Mouse (Mus musculus) forebrain, embryonic 16.5 days (tissue): Measurements from ENCODE around the gene Il1f6. TPM values are rescaled to one million over a fixed set of nuclear protein-coding genes. Genes with fewer than 3 reads are reported as not detected.

Experiments
- ATAC-seq: fragments of 200-750 bp; cut with Nextera tagmentation; 2 replicates; pipeline ENCODE4 v1.8.0; 2017; ENCODE audit warnings: mild to moderate bottlenecking, moderate library complexity
- H3K27ac ChIP-seq: fragments of 300-500 bp; sonication (generic); 2 replicates; pipeline ENCODE4 v1.5.1; 2014; ENCODE audit warnings: low read length, control low read depth
- H3K27me3 ChIP-seq: fragments of 300-500 bp; sonication (generic); replicated peaks from 2 replicates; pipeline ENCODE4 v1.6.1; 2014; ENCODE audit warnings: low read length; ENCODE audit not compliant: control insufficient read depth, insufficient read depth
- H3K36me3 ChIP-seq: fragments of 300-500 bp; sonication (generic); 2 replicates; pipeline ENCODE4 v1.6.1; 2014; ENCODE audit not compliant: control insufficient read depth, insufficient read depth
- H3K4me1 ChIP-seq: fragments of 300-500 bp; sonication (generic); replicated peaks from 2 replicates; pipeline ENCODE4 v1.6.1; 2014; ENCODE audit warnings: low read length; ENCODE audit not compliant: control insufficient read depth, insufficient read depth
- H3K4me2 ChIP-seq: fragments of 300-500 bp; sonication (generic); 2 replicates; pipeline ENCODE4 v1.6.1; 2014; ENCODE audit warnings: mild to moderate bottlenecking, low read length, control low read depth
- H3K4me3 ChIP-seq: fragments of 300-500 bp; sonication (generic); replicated peaks from 2 replicates; pipeline ENCODE4 v1.5.1; 2014; ENCODE audit warnings: mild to moderate bottlenecking, low read length, control low read depth
- H3K9ac ChIP-seq: fragments of 300-500 bp; sonication (generic); replicated peaks from 2 replicates; pipeline ENCODE4 v1.6.1; 2014; ENCODE audit warnings: low read depth, low read length, control low read depth
- H3K9me3 ChIP-seq: fragments of 300-500 bp; sonication (generic); 2 replicates; pipeline ENCODE4 v1.6.1; 2016; ENCODE audit warnings: low read length; ENCODE audit not compliant: control insufficient read depth
- WGBS: fragments of 180-500 bp; shearing (Covaris S2); extraction: QIAGEN DNeasy Blood & Tissue Kit; methylation state at CpG from one replicate; pipeline ENCODE4 v1.1.7; 2014; 5-methylcytosine and 5-hydroxymethylcytosine counted together
- polyA plus RNA-seq: library from polyadenylated mRNA; unstranded; fragments of >200 nt; fragmentation: Nextera tagmentation; extraction: Ambion mirVana; gene quantifications from 2 replicates; pipeline ENCODE4 v1.2.1, GENCODE M21; 2015

The Il1f6 gene
- polyA plus RNA-seq, 1 experiment from 2014 or later: not detected

DNA sequence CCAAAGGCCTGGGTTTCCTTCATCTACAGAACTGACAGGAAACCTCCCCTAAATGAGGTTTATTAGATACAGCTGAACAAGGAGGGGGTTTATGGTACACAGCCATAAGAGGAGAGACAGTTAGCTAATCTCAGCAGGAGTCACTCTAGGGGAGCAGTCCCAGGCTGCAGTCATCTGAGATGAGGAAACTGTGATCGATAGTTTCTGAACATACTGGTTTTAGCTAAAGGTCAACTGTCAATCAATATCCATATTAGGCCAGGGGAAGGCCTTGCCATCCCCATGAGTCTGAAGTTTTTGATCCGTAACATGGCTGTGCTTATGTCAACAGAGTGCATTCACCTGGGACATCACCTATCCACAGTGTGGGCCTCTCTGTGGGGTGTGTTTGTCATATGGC, 58.4 kb downstream of the Il1f6 start:
- Histone ChIP-seq H3K36me3 (no peaks in the 10 kb centered on the region), H3K4me2 (no peak overlapping the region), H3K27me3 (no peaks in the 10 kb centered on the region), H3K9me3 (no peaks in the 10 kb centered on the region), H3K4me3 (no peak overlapping the region), H3K27ac (no peak overlapping the region), H3K9ac (no peak overlapping the region), H3K4me1 (no peaks in the 10 kb centered on the region)
- 91% methylated on average over 2 of the region's 2 CpGs for WGBS
- ATAC-seq: no peak

DNA sequence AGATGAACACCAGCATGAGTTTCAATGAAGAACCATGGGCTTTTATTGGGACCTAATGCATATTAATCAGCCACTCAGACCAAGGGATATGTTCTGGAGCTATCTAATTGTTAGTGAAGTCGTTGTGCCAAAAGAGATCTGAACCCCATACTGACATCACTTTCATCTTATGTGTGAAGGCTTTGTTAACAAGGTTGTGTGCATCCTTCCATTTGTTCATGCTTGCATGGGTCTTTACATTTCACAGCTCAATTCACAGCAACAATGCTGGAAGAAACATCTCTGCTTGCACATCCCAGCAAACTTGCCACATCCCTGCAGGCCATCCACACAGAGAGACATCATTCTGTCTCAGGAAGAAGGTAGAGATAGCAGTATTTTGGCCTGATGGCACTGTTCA, 59.9 kb downstream of the Il1f6 start:
- 10% methylated on average over 1 of the region's 1 CpGs for WGBS
- no peak overlapping the region for H3K4me2 ChIP-seq
- no peak overlapping the region for H3K27ac ChIP-seq
- H3K27me3 ChIP-seq: no peaks in the 10 kb centered on the region
- no peak overlapping the region for H3K4me3 ChIP-seq
- no peak for ATAC-seq
- H3K9ac ChIP-seq: no peak overlapping the region
- H3K9me3 ChIP-seq: no peaks in the 10 kb centered on the region
- H3K36me3 ChIP-seq: no peaks in the 10 kb centered on the region
- H3K4me1 ChIP-seq: no peaks in the 10 kb centered on the region

Other genes with a start within 250 kb of the Il1f6 start
- gene Hnmt, start 166.0 kb upstream of the Il1f6 start, polyA plus RNA-seq: 5.1 and 5.7 TPM in 2 replicates
- not detected in 2 replicates for gene Tbpl2, start 118.8 kb upstream of the Il1f6 start, polyA plus RNA-seq
- gene Il1f8, start 62.3 kb upstream of the Il1f6 start, polyA plus RNA-seq: not detected in 2 replicates
- gene Il1f9, start 28.9 kb upstream of the Il1f6 start, polyA plus RNA-seq: not detected in 2 replicates
- gene Il1f5, start 61.5 kb downstream of the Il1f6 start, polyA plus RNA-seq: not detected in 2 replicates
- gene Il1f10, start 75.8 kb downstream of the Il1f6 start, polyA plus RNA-seq: not detected in 2 replicates
- gene Il1rn, start 121.4 kb downstream of the Il1f6 start, polyA plus RNA-seq: 0.10 TPM in 1 of 2 replicates, not detected in the other
- gene Psd4, start 152.2 kb downstream of the Il1f6 start, polyA plus RNA-seq: 0.20 and 0.52 TPM in 2 replicates